9 mouse cellular contexts compared by ENCODE assay signal in the genomic region with DNA sequence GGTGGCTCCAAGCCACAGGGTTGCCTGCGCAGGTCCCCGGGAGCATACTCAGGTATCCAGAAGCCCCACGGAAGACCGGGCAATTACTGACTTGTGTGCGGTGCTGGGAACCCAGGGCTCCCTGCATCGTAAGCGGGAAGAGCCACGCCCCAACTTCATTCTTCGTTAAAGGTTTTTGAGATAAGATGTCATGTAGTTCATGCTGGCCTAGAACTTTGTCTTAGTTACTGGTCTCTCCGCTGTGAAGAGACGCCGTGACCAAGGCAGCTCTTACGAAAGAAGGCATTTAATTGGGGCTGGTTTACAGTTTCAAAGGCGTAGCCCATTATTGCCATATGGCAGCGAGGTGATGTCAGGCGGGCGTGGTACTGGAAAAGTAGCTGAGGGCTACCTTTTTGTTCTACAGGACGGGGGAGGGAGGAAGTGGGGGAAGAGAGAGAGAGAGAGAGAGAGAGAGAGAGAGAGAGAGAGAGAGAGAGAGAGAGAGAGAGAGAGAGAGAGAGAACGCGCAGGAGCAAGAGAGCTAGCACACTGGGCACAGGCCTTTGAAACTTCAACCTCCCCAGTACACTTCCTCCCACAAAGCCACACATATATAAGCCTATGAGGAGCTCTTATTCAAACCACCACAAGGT. TPM values are rescaled to one million over a fixed set of nuclear protein-coding genes. Genes with fewer than 3 reads are reported as not detected.
DNase-seq lines count a peak whose midpoint lies in the region; ATAC-seq lines count a peak whose summit lies in the region.
"Had no signal": no experiment of that assay in that cellular context is flagged by ENCODE, and none has a peak within 500 bp of the region (broad histone marks: within the 10 kb centered on the region; RNA-seq: fewer than 3 reads in every experiment).

No protein-coding gene starts in this region.

- DNase-seq in heart, adult 11 months: peak; percentile 85
- no peak for DNase-seq in heart, postnatal 10 days
- DNase-seq in CD4-positive helper T cell, adult 2 months (ENCODE audit: low read depth, low spot score): peak; percentile 84
- DNase-seq in layer of hippocampus, postnatal 36 days: no peak
- DNase-seq in frontal cortex, postnatal 36 days (ENCODE audit: low spot score in 2 of 2): no peak
- no peak for DNase-seq in testis, postnatal 14 days (ENCODE audit: low spot score)
- DNase-seq: cerebellum, adult 11-12 months had no signal

- WGBS in embryonic facial prominence, embryonic 15.5 days: 41% methylated on average over 20 of the region's 20 CpGs
- WGBS in liver, embryonic 15.5 days (ENCODE audit: insufficient replicate concordance): 27% methylated on average over 20 of the region's 20 CpGs

- H3K36me3 ChIP-seq in embryonic facial prominence, embryonic 15.5 days: peaks cover 13% of the 10 kb centered on the region
- peaks cover 31% of the 10 kb centered on the region for H3K36me3 ChIP-seq in liver, embryonic 15.5 days (replicated peaks)

- 0 out of 2 replicates have a peak, but pooled peaks have one; percentile 26 for ATAC-seq in embryonic facial prominence, embryonic 15.5 days (ENCODE audit: insufficient number of reproducible peaks, low FRiP score, low TSS enrichment, low read depth)
- ATAC-seq in liver, embryonic 15.5 days (ENCODE audit: insufficient read depth): peak; percentile 59

- H3K27me3 ChIP-seq in embryonic facial prominence, embryonic 15.5 days: no peaks in the 10 kb centered on the region
- no peaks in the 10 kb centered on the region for H3K27me3 ChIP-seq in liver, embryonic 15.5 days

- peak overlapping the region; percentile 36 for H3K4me2 ChIP-seq in embryonic facial prominence, embryonic 15.5 days (replicated peaks)
- peak overlapping the region; percentile 62 for H3K4me2 ChIP-seq in liver, embryonic 15.5 days

- H3K4me1 ChIP-seq in embryonic facial prominence, embryonic 15.5 days: peaks cover 17% of the 10 kb centered on the region
- H3K4me1 ChIP-seq in liver, embryonic 15.5 days (replicated peaks): peaks cover 60% of the 10 kb centered on the region

- intact Hi-C loops in heart, postnatal 10 days (cut with DNase I): no loop called here

- no peak overlapping the region; the same call in 1 of the 2 replicates for H3K4me3 ChIP-seq in embryonic facial prominence, embryonic 15.5 days (replicated peaks)
- peak overlapping the region; percentile 21; the same call in 1 of the 2 replicates for H3K4me3 ChIP-seq in liver, embryonic 15.5 days (replicated peaks)

- no peak overlapping the region for H3K27ac ChIP-seq in embryonic facial prominence, embryonic 15.5 days (replicated peaks)
- H3K27ac ChIP-seq in liver, embryonic 15.5 days (replicated peaks): peak overlapping the region; percentile 48; the same call in 1 of the 2 replicates

- no peak overlapping the region for H3K9ac ChIP-seq in embryonic facial prominence, embryonic 15.5 days
- 0 out of 2 replicates have a peak overlapping the region, but pooled peaks have one; percentile 12 for H3K9ac ChIP-seq in liver, embryonic 15.5 days

- no peaks in the 10 kb centered on the region for H3K9me3 ChIP-seq in embryonic facial prominence, embryonic 15.5 days (replicated peaks)
- no peaks in the 10 kb centered on the region for H3K9me3 ChIP-seq in liver, embryonic 15.5 days (replicated peaks)

RNA-seq across cellular contexts. Expression of gene Pycr2, which starts 7.7 kb away (rescaled TPM):
- 10 to 100 TPM; 16.7 to 17.4 TPM for total RNA-seq in heart, postnatal 10 days (2021)
- polyA plus RNA-seq in embryonic facial prominence, embryonic 15.5 days (2015; fragmentation: Nextera tagmentation; extraction: Ambion mirVana): 96.9 and 105 TPM in 2 replicates
- 93.6 and 108 TPM in 2 replicates for polyA plus RNA-seq in liver, embryonic 15.5 days (2015; fragmentation: Nextera tagmentation; extraction: Ambion mirVana)
- 10 to 100 TPM; 40.4 to 43.2 TPM for total RNA-seq in layer of hippocampus, postnatal 36 days (2021)

RNA-seq across cellular contexts. Expression of gene Lefty2, which starts 18.9 kb away (rescaled TPM):
- under 1 TPM in 1 of 2 experiments, not detected in 1; 0.27 TPM for total RNA-seq in heart, postnatal 10 days (2021)
- polyA plus RNA-seq in embryonic facial prominence, embryonic 15.5 days (2015; fragmentation: Nextera tagmentation; extraction: Ambion mirVana): 0.24 and 0.32 TPM in 2 replicates
- polyA plus RNA-seq in liver, embryonic 15.5 days (2015; fragmentation: Nextera tagmentation; extraction: Ambion mirVana): not detected in 2 replicates
- total RNA-seq in layer of hippocampus, postnatal 36 days (2021): 1 to 10 TPM; 1.3 to 1.4 TPM

RNA-seq across cellular contexts. Expression of gene Lefty1, which starts 23.1 kb away (rescaled TPM):
- 1 to 10 TPM in 1 of 2 experiments, under 1 TPM in 1; 0.57 to 1.1 TPM for total RNA-seq in heart, postnatal 10 days (2021)
- 4.0 and 4.6 TPM in 2 replicates for polyA plus RNA-seq in embryonic facial prominence, embryonic 15.5 days (2015; fragmentation: Nextera tagmentation; extraction: Ambion mirVana)
- polyA plus RNA-seq in liver, embryonic 15.5 days (2015; fragmentation: Nextera tagmentation; extraction: Ambion mirVana): 4.8 and 5.2 TPM in 2 replicates
- 10 to 100 TPM; 11.8 to 13.9 TPM for total RNA-seq in layer of hippocampus, postnatal 36 days (2021)

RNA-seq across cellular contexts. Expression of gene Tmem63a, which starts 30.4 kb away (rescaled TPM):
- total RNA-seq in heart, postnatal 10 days (2021): 10 to 100 TPM; 15.1 to 18.5 TPM
- 17.3 and 18.5 TPM in 2 replicates for polyA plus RNA-seq in embryonic facial prominence, embryonic 15.5 days (2015; fragmentation: Nextera tagmentation; extraction: Ambion mirVana)
- 8.0 and 9.3 TPM in 2 replicates for polyA plus RNA-seq in liver, embryonic 15.5 days (2015; fragmentation: Nextera tagmentation; extraction: Ambion mirVana)
- 10 to 100 TPM; 18.1 to 19.6 TPM for total RNA-seq in layer of hippocampus, postnatal 36 days (2021)

Comparison
In these comparisons a context has a peak if more than half of its experiments do, and no peak if none do; other contexts are left out.
1. DNase-seq: peak in heart, adult 11 months (single experiment) and CD4-positive helper T cell, adult 2 months (single experiment); none in heart, postnatal 10 days (0 of 2), layer of hippocampus, postnatal 36 days (0 of 2), frontal cortex, postnatal 36 days (0 of 2) and testis, postnatal 14 days (single experiment).
2. RNA of gene Lefty1, which starts 23.1 kb away (total RNA-seq): 11.8 to 13.9 TPM in layer of hippocampus, postnatal 36 days; 0.57 to 1.1 TPM in heart, postnatal 10 days; every median in the first group is over 4 times any median in the second.